Mouse (Mus musculus) small intestine, adult 2 months (tissue): ENCODE measurements at regions not wholly inside any gene's neighbourhood (a gene's known extent, or its start where the extent isn't known, plus 50 kb on each side); places are given as distances from the start of the nearest gene placed in this dataset.

ENCODE experiments used
- H3K27ac ChIP-seq: fragments of 200-500 bp; 2 replicates; pipeline ENCODE4 v1.5.1; 2012; ENCODE audit warnings: low read depth, low read length, control low read depth, inconsistent platforms; ENCODE audit not compliant: insufficient read depth
- H3K27me3 ChIP-seq: fragments of 200-500 bp; 2 replicates; pipeline ENCODE4 v1.6.1; 2012; ENCODE audit warnings: mild to moderate bottlenecking, moderate library complexity, low read length, inconsistent platforms; ENCODE audit not compliant: control insufficient read depth, insufficient read depth
- H3K36me3 ChIP-seq: fragments of 200-500 bp; 2 replicates; pipeline ENCODE4 v1.6.1; 2012; ENCODE audit warnings: mild to moderate bottlenecking, low read length, control low read depth, inconsistent platforms; ENCODE audit not compliant: control insufficient read depth, insufficient read depth
- H3K4me1 ChIP-seq: fragments of 200-500 bp; 2 replicates; pipeline ENCODE4 v1.6.1; 2012; ENCODE audit warnings: low read length, inconsistent platforms, mixed read lengths; ENCODE audit not compliant: control insufficient read depth, insufficient read depth, insufficient read length
- H3K4me3 ChIP-seq: fragments of 200-500 bp; 2 replicates; pipeline ENCODE4 v1.5.1; 2012; ENCODE audit warnings: low read depth, mild to moderate bottlenecking, control low read depth, inconsistent platforms, low read length, moderate library complexity
- CTCF ChIP-seq: fragments of 200-500 bp; IDR thresholded peaks from 2 replicates; pipeline ENCODE4 v1.5.1; 2012; ENCODE audit warnings: low read depth, mild to moderate bottlenecking, control low read depth, inconsistent platforms, low read length, moderate library complexity, mixed read lengths; ENCODE audit not compliant: insufficient replicate concordance, insufficient read length; ENCODE audit errors: extremely low read depth
- POLR2A ChIP-seq: fragments of 200-500 bp; IDR thresholded peaks from 2 replicates; pipeline ENCODE4 v1.6.1; 2012; ENCODE audit warnings: low read depth, mild to moderate bottlenecking, control low read depth, inconsistent platforms, low read length, moderate library complexity
- WGBS: fragments of 180-500 bp; shearing (Covaris S2); methylation state at CpG from one replicate; pipeline ENCODE4 v1.1.7; 2018; 5-methylcytosine and 5-hydroxymethylcytosine counted together

DNA sequence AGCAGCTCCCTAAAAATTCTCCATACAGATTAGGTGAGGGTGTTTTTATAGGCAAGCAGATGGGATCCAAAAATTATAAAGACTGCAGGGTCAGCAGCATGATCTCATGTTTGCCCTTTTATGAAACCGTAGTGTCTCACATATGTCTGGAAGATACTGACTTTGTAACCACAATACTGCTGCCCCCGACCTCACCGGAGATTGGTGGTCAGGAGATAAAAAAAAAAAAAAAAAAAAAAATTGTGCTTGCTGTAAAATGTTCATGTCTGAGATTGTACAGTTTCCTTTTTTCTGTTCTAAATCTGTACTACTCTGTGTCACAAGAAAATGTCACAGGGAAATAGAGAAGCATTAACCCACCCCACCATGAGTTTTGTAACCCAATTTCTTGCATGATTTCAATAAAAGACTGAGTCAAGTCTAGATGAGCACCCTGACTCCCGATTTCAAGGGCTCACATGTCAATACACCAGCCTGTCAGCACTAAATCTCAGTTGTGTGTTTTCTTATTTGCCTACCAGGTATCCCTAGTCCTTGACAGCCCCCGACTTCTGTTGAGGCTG is 169.5 kb upstream of the Ipo5 start:
- no peaks in the 10 kb centered on the region for H3K36me3 ChIP-seq
- no peak for TF ChIP-seq CTCF
- no peak for TF ChIP-seq POLR2A
- H3K4me3 ChIP-seq = no peak overlapping the region
- 70% methylated on average over 5 of the region's 5 CpGs for WGBS
- no peak overlapping the region for H3K27ac ChIP-seq
- no peaks in the 10 kb centered on the region for H3K27me3 ChIP-seq
- H3K4me1 ChIP-seq = no peaks in the 10 kb centered on the region

GRCm38 (mm10) chr14:120754011-120754410 is 157.0 kb upstream of the Ipo5 start:
- WGBS = 92% methylated on average over 1 of the region's 1 CpGs
- Histone ChIP-seq H3K36me3 (no peaks in the 10 kb centered on the region), H3K4me1 (peaks cover 8% of the 10 kb centered on the region; the same call in 1 of the 2 replicates), H3K27ac (no peak overlapping the region), H3K27me3 (no peaks in the 10 kb centered on the region), H3K4me3 (no peak overlapping the region)
- TF ChIP-seq POLR2A (no peak), CTCF (no peak)

GRCm38 (mm10) chr14:120755389-120755788 is 155.6 kb upstream of the Ipo5 start:
- 23% methylated on average over 10 of the region's 10 CpGs for whole genome bisulfite sequencing
- TF ChIP-seq POLR2A = no peak
- no peak for TF ChIP-seq CTCF
- Histone ChIP-seq H3K27ac (no peak overlapping the region), H3K36me3 (no peaks in the 10 kb centered on the region), H3K27me3 (no peaks in the 10 kb centered on the region), H3K4me1 (peaks cover 8% of the 10 kb centered on the region; the same call in 1 of the 2 replicates), H3K4me3 (no peak overlapping the region)

DNA sequence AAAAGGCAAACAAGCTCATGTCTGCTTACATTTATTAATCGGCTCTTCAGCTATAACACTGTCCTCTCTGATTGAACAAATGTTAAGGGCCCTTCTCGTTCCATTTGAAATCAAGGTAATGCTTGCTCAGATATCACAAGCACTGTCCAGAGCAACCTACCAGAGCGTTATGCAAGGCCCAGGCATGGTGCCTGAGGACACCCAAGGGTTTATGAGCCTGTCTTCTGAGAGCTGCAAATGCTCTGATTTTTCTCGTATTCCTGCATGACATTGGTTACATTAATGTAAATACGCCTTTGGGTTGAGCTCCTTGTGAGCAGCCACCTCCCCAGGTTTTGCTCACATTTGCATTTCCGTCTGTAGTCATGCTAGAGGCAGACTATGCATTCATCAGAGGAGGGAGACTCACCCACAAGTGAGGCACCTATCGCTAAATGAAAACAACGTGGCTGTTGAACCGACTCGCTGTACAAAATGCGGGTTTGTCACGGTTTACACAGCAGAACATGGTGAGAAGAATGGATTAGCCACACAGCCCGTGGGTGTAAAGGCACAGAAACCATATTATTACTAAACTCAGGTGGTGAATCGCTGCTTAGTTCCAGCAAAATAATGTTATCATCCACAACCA is 152.7 kb upstream of the Ipo5 start:
- TF ChIP-seq CTCF (no peak), POLR2A (no peak)
- 70% methylated on average over 14 of the region's 14 CpGs for WGBS
- H3K36me3 ChIP-seq = no peaks in the 10 kb centered on the region
- no peak overlapping the region for H3K4me3 ChIP-seq
- no peaks in the 10 kb centered on the region for H3K27me3 ChIP-seq
- H3K4me1 ChIP-seq = peaks cover 8% of the 10 kb centered on the region; the same call in 1 of the 2 replicates
- no peak overlapping the region for H3K27ac ChIP-seq

GRCm38 (mm10) chr14:120762168-120762567 is 148.9 kb upstream of the Ipo5 start:
- Histone ChIP-seq H3K4me3 (no peak overlapping the region), H3K4me1 (no peaks in the 10 kb centered on the region), H3K27ac (no peak overlapping the region), H3K36me3 (no peaks in the 10 kb centered on the region), H3K27me3 (no peaks in the 10 kb centered on the region)
- 45% methylated on average over 7 of the region's 7 CpGs for WGBS
- TF ChIP-seq POLR2A (no peak), CTCF (no peak)

DNA sequence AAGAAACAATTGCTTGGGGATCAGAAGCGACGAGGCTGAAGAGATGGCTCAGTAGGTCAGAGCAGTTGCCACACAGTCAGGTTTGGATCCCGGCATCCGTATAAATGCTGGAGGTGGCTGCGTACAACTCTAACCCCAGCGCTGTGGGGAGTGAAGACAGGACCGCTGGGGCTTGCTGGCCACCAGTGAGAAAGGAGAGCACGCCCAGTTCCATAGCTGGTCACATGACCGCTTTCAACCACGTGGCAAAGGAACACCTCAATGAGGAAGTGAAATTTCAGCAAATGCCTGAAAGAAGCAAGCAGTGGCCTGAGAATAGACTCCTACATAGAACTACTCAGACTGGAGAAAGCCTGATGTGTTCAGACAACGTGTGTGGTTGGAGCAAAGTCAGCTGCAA is 148.3 kb upstream of the Ipo5 start:
- Histone ChIP-seq H3K27ac (peak overlapping the region; percentile 28; the same call in 1 of the 2 replicates), H3K4me1 (no peaks in the 10 kb centered on the region), H3K36me3 (no peaks in the 10 kb centered on the region), H3K4me3 (no peak overlapping the region), H3K27me3 (no peaks in the 10 kb centered on the region)
- WGBS = 70% methylated on average over 11 of the region's 11 CpGs
- TF ChIP-seq CTCF (no peak), POLR2A (no peak)

DNA sequence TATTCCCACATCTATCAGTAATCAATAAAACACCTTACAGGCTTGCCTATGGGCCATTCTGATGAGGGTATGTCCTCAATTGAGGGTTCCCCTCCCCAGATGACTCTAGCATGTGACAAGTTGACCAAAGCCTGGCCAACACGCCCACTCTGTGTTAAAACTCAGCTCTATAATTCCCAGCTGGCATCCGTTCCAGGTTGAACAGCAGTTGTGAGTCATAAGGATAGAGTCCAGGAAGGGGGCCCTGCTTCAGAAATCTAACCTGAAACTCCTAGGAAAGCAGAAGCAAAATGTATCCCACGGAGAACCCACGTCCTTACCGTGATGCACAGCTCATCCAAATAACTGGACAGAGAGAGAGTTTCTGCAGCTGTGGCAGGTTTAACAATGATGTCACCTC is 147.2 kb upstream of the Ipo5 start:
- Histone ChIP-seq H3K27me3 (no peaks in the 10 kb centered on the region), H3K27ac (no peak overlapping the region), H3K4me3 (no peak overlapping the region), H3K36me3 (no peaks in the 10 kb centered on the region), H3K4me1 (no peaks in the 10 kb centered on the region)
- TF ChIP-seq CTCF = no peak
- TF ChIP-seq POLR2A = no peak
- WGBS = 59% methylated on average over 5 of the region's 5 CpGs

DNA sequence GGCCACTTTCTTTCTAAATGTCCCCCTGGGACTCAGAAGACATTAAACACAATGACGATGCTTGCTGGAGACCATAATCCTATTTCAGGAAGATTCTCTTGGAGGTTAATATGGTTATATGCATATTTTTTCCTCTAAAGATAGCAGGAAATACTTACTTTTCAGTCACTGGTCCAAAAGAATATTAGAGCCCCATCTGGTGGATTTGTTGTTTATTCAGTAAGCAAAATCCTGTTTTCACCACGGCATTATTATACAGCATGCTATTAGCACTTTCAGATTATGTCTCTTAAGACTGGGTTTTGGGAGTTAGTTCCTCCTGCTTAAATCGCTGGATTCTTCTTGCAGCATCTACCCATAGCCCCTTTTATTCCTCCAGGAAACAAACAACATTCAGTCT is 146.6 kb upstream of the Ipo5 start:
- Histone ChIP-seq H3K4me1 (no peaks in the 10 kb centered on the region), H3K27me3 (no peaks in the 10 kb centered on the region), H3K36me3 (no peaks in the 10 kb centered on the region), H3K4me3 (no peak overlapping the region), H3K27ac (no peak overlapping the region)
- 62% methylated on average over 3 of the region's 3 CpGs for WGBS
- TF ChIP-seq CTCF (no peak), POLR2A (no peak)
